In the genomic region with DNA sequence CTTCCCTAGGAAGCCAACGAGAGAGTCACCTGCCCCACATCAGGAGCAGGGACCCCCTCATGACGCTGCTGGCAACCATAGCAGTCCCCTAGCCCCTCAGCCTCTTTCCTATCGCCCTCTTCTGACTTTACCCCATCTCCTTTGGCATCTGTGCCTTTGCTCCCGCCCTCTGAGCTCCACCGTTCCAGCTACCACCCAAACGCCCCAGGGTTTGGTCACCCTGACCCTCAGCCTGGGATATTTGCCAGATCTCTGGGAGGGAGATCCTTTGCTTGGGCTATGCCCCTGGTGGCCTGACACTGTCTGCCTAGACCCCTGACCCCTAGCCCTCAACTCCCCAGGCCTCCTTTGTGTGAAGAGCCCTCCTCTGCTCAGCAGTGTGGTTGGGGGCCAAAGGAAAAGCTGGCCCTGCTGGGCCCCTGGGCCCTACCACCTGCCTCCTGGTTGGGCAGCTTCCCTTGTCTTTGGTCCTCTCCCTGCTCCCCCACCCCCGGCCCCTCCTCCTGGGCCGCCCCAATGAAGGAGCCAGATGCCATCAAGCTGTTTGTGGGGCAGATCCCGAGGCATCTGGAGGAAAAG, we compare ENCODE assay signal across 11 mouse cellular contexts. TPM values are rescaled to one million over a fixed set of nuclear protein-coding genes. Genes with fewer than 3 reads are reported as not detected.
DNase-seq lines count a peak whose midpoint lies in the region; ATAC-seq and TF ChIP-seq lines count a peak whose summit lies in the region.
"Had no signal": no experiment of that assay in that cellular context is flagged by ENCODE, and none has a peak within 500 bp of the region (broad histone marks: within the 10 kb centered on the region; RNA-seq: fewer than 3 reads in every experiment).

No protein-coding gene starts in this region.

- H3K27ac ChIP-seq in layer of hippocampus, adult 2 months = peak overlapping the region; percentile 95
- no peak overlapping the region for H3K27ac ChIP-seq in embryonic facial prominence, embryonic 11.5 days (replicated peaks; ENCODE audit: low read depth, low read length)
- H3K27ac ChIP-seq in hindbrain, embryonic 15.5 days (replicated peaks) = peak overlapping the region; percentile 89
- peak overlapping the region; percentile 54 for H3K27ac ChIP-seq in neural tube, embryonic 12.5 days
- H3K27ac ChIP-seq in kidney, embryonic 16.5 days (ENCODE audit: low read length) = no peak overlapping the region

- ATAC-seq in embryonic facial prominence, embryonic 11.5 days (replicated peaks; ENCODE audit: insufficient number of reproducible peaks, low FRiP score, low TSS enrichment, low read depth) = 0 out of 2 replicates have a peak, but pooled peaks have one; percentile 31
- ATAC-seq in hindbrain, embryonic 15.5 days (ENCODE audit: low FRiP score, low read depth) = peak; percentile 19; the same call in 1 of the 2 replicates
- ATAC-seq in neural tube, embryonic 12.5 days (ENCODE audit: low FRiP score, low read depth) = peak; percentile 19
- ATAC-seq in kidney, embryonic 16.5 days (ENCODE audit: low FRiP score, low TSS enrichment) = no peak

- no peaks in the 10 kb centered on the region for H3K36me3 ChIP-seq in embryonic facial prominence, embryonic 11.5 days (replicated peaks; ENCODE audit: control insufficient read depth, insufficient read depth, low read depth, low read length)
- H3K36me3 ChIP-seq in hindbrain, embryonic 15.5 days = peaks cover 9% of the 10 kb centered on the region; the same call in 1 of the 2 replicates
- peaks cover 9% of the 10 kb centered on the region; the same call in 1 of the 2 replicates for H3K36me3 ChIP-seq in neural tube, embryonic 12.5 days
- no peaks in the 10 kb centered on the region for H3K36me3 ChIP-seq in kidney, embryonic 16.5 days (ENCODE audit: insufficient read depth, low read length)

- WGBS in embryonic facial prominence, embryonic 11.5 days = 8% methylated on average over 9 of the region's 9 CpGs
- 3% methylated on average over 9 of the region's 9 CpGs for WGBS in hindbrain, embryonic 15.5 days
- 4% methylated on average over 9 of the region's 9 CpGs for WGBS in neural tube, embryonic 12.5 days
- 9% methylated on average over 9 of the region's 9 CpGs for WGBS in kidney, embryonic 16.5 days

- no peaks in the 10 kb centered on the region for H3K9me3 ChIP-seq in embryonic facial prominence, embryonic 11.5 days (replicated peaks; ENCODE audit: control insufficient read depth, low read length)
- no peaks in the 10 kb centered on the region for H3K9me3 ChIP-seq in hindbrain, embryonic 15.5 days
- no peaks in the 10 kb centered on the region for H3K9me3 ChIP-seq in neural tube, embryonic 12.5 days
- no peaks in the 10 kb centered on the region for H3K9me3 ChIP-seq in kidney, embryonic 16.5 days (ENCODE audit: low read length)

- H3K4me1 ChIP-seq in embryonic facial prominence, embryonic 11.5 days (ENCODE audit: control insufficient read depth, insufficient read depth, low read length) = no peaks in the 10 kb centered on the region
- H3K4me1 ChIP-seq in hindbrain, embryonic 15.5 days (replicated peaks) = peaks cover 64% of the 10 kb centered on the region
- H3K4me1 ChIP-seq in neural tube, embryonic 12.5 days = peaks cover 53% of the 10 kb centered on the region
- H3K4me1 ChIP-seq in kidney, embryonic 16.5 days (ENCODE audit: insufficient read depth, low read length) = peaks cover 5% of the 10 kb centered on the region; the same call in 1 of the 2 replicates

- no peak for DNase-seq in layer of hippocampus, adult 2 months (ENCODE audit: low spot score in 2 of 2)
- DNase-seq in layer of hippocampus, adult 8-10 months (ENCODE audit: low spot score in 2 of 2) = no peak
- no peak for DNase-seq in embryonic facial prominence, embryonic 11.5 days (ENCODE audit: low spot score)
- DNase-seq in heart, postnatal 25 days (ENCODE audit: low spot score) = no peak
- DNase-seq in heart, adult 9 months (ENCODE audit: low spot score in 2 of 2) = no peak
- DNase-seq: kidney, adult 18-20 months; lung, postnatal 4 days had no signal

- H3K9ac ChIP-seq in embryonic facial prominence, embryonic 11.5 days (replicated peaks; ENCODE audit: low read length) = peak overlapping the region; percentile 22; the same call in 1 of the 2 replicates
- peak overlapping the region; percentile 89 for H3K9ac ChIP-seq in hindbrain, embryonic 15.5 days
- peak overlapping the region; percentile 86 for H3K9ac ChIP-seq in neural tube, embryonic 12.5 days
- no peak overlapping the region for H3K9ac ChIP-seq in kidney, embryonic 16.5 days (replicated peaks; ENCODE audit: low read length)

- peaks cover 2% of the 10 kb centered on the region; the same call in 1 of the 2 replicates for H3K27me3 ChIP-seq in embryonic facial prominence, embryonic 11.5 days (ENCODE audit: control insufficient read depth, insufficient read depth, low read length)
- no peaks in the 10 kb centered on the region for H3K27me3 ChIP-seq in hindbrain, embryonic 15.5 days
- peaks cover 6% of the 10 kb centered on the region; the same call in 1 of the 2 replicates for H3K27me3 ChIP-seq in neural tube, embryonic 12.5 days (replicated peaks)
- peaks cover 15% of the 10 kb centered on the region for H3K27me3 ChIP-seq in kidney, embryonic 16.5 days (ENCODE audit: insufficient read depth, low read length)

- peak overlapping the region; percentile 82 for H3K4me3 ChIP-seq in layer of hippocampus, adult 2 months
- peak overlapping the region; percentile 24 for H3K4me3 ChIP-seq in embryonic facial prominence, embryonic 11.5 days (ENCODE audit: low read depth, low read length)
- peak overlapping the region; percentile 73 for H3K4me3 ChIP-seq in hindbrain, embryonic 15.5 days
- peak overlapping the region; percentile 59 for H3K4me3 ChIP-seq in neural tube, embryonic 12.5 days
- H3K4me3 ChIP-seq in kidney, embryonic 16.5 days (ENCODE audit: low read length) = no peak overlapping the region

- TF ChIP-seq CTCF in layer of hippocampus, adult 2 months (conservative IDR thresholded peaks at IDR 0.05) = no peak

- peak overlapping the region; percentile 0; the same call in 1 of the 2 replicates for H3K4me2 ChIP-seq in embryonic facial prominence, embryonic 11.5 days (ENCODE audit: low read depth, low read length)
- H3K4me2 ChIP-seq in hindbrain, embryonic 15.5 days = peak overlapping the region; percentile 78
- H3K4me2 ChIP-seq in neural tube, embryonic 12.5 days (replicated peaks) = peak overlapping the region; percentile 82
- H3K4me2 ChIP-seq in kidney, embryonic 16.5 days (replicated peaks; ENCODE audit: low read depth, low read length) = no peak overlapping the region

- intact Hi-C loops in heart, postnatal 25 days (cut with DNase I) = no loop called here

RNA-seq across cellular contexts. Expression of a gene that starts 0.6 kb away (rescaled TPM):
- total RNA-seq in layer of hippocampus, adult 2 months (2021) = 100 to 1,000 TPM; 184 to 202 TPM
- 100 to 1,000 TPM; 153 to 187 (median 176) TPM for total RNA-seq in layer of hippocampus, adult 8-10 months (2022)
- 29.2 and 32.8 TPM in 2 replicates for polyA plus RNA-seq in embryonic facial prominence, embryonic 11.5 days (2014; fragmentation: Nextera tagmentation; extraction: Ambion mirVana)
- polyA plus RNA-seq in hindbrain, embryonic 15.5 days (2015; fragmentation: Nextera tagmentation; extraction: Ambion mirVana) = 219 and 232 TPM in 2 replicates
- polyA plus RNA-seq in neural tube, embryonic 12.5 days (2016; fragmentation: Nextera tagmentation; extraction: Ambion mirVana) = 204 and 222 TPM in 2 replicates
- polyA plus RNA-seq in kidney, embryonic 16.5 days (2015; fragmentation: Nextera tagmentation; extraction: Ambion mirVana) = 1.4 and 2.5 TPM in 2 replicates
- not detected for total RNA-seq in heart, postnatal 25 days (2021)

RNA-seq across cellular contexts. Expression of a gene that starts 1.5 kb away (rescaled TPM):
- total RNA-seq in layer of hippocampus, adult 2 months (2021) = 1 to 10 TPM; 5.8 to 7.2 TPM
- total RNA-seq in layer of hippocampus, adult 8-10 months (2022) = 1 to 10 TPM; 4.9 to 6.9 (median 6.0) TPM
- polyA plus RNA-seq in embryonic facial prominence, embryonic 11.5 days (2014; fragmentation: Nextera tagmentation; extraction: Ambion mirVana) = 3.0 and 3.4 TPM in 2 replicates
- 20.0 and 21.0 TPM in 2 replicates for polyA plus RNA-seq in hindbrain, embryonic 15.5 days (2015; fragmentation: Nextera tagmentation; extraction: Ambion mirVana)
- 11.9 and 12.9 TPM in 2 replicates for polyA plus RNA-seq in neural tube, embryonic 12.5 days (2016; fragmentation: Nextera tagmentation; extraction: Ambion mirVana)
- polyA plus RNA-seq in kidney, embryonic 16.5 days (2015; fragmentation: Nextera tagmentation; extraction: Ambion mirVana) = 0.99 and 1.7 TPM in 2 replicates
- total RNA-seq in heart, postnatal 25 days (2021) = under 1 TPM in 1 of 2 experiments, not detected in 1; 0.75 TPM

RNA-seq across cellular contexts. Expression of a gene that starts 35.0 kb away (rescaled TPM):
- not detected for total RNA-seq in layer of hippocampus, adult 2 months (2021)
- under 1 TPM in 1 of 4 experiments, not detected in 3; 0.52 TPM for total RNA-seq in layer of hippocampus, adult 8-10 months (2022)
- polyA plus RNA-seq in embryonic facial prominence, embryonic 11.5 days (2014; fragmentation: Nextera tagmentation; extraction: Ambion mirVana) = 0.14 TPM in 1 of 2 replicates, not detected in the other
- polyA plus RNA-seq in hindbrain, embryonic 15.5 days (2015; fragmentation: Nextera tagmentation; extraction: Ambion mirVana) = 1.4 and 1.6 TPM in 2 replicates
- polyA plus RNA-seq in neural tube, embryonic 12.5 days (2016; fragmentation: Nextera tagmentation; extraction: Ambion mirVana) = 0.81 and 0.96 TPM in 2 replicates
- 0.44 and 0.66 TPM in 2 replicates for polyA plus RNA-seq in kidney, embryonic 16.5 days (2015; fragmentation: Nextera tagmentation; extraction: Ambion mirVana)
- not detected for total RNA-seq in heart, postnatal 25 days (2021)
- total RNA-seq: left cerebral cortex, postnatal 25 days had no signal

RNA-seq across cellular contexts. Expression of a gene that starts 35.6 kb away (rescaled TPM):
- 10 to 100 TPM; 41.3 to 44.4 TPM for total RNA-seq in layer of hippocampus, adult 2 months (2021)
- total RNA-seq in layer of hippocampus, adult 8-10 months (2022) = 10 to 100 TPM; 34.8 to 42.3 (median 40.2) TPM
- 63.8 and 66.0 TPM in 2 replicates for polyA plus RNA-seq in embryonic facial prominence, embryonic 11.5 days (2014; fragmentation: Nextera tagmentation; extraction: Ambion mirVana)
- polyA plus RNA-seq in hindbrain, embryonic 15.5 days (2015; fragmentation: Nextera tagmentation; extraction: Ambion mirVana) = 60.6 and 61.0 TPM in 2 replicates
- 65.1 and 67.6 TPM in 2 replicates for polyA plus RNA-seq in neural tube, embryonic 12.5 days (2016; fragmentation: Nextera tagmentation; extraction: Ambion mirVana)
- polyA plus RNA-seq in kidney, embryonic 16.5 days (2015; fragmentation: Nextera tagmentation; extraction: Ambion mirVana) = 72.3 and 79.1 TPM in 2 replicates
- total RNA-seq in heart, postnatal 25 days (2021) = 10 to 100 TPM; 70.7 to 70.9 TPM

Comparison
In these comparisons a context has a peak if more than half of its experiments do, and no peak if none do; other contexts are left out.
1. H3K27ac ChIP-seq: peak in layer of hippocampus, adult 2 months (single experiment), hindbrain, embryonic 15.5 days (single experiment) and neural tube, embryonic 12.5 days (single experiment); none in embryonic facial prominence, embryonic 11.5 days (single experiment) and kidney, embryonic 16.5 days (single experiment).